Mouse (Mus musculus) forebrain, embryonic 14.5 days (tissue): ENCODE results near the gene Lrtm2. TPM values are rescaled to one million over a fixed set of nuclear protein-coding genes. Genes with fewer than 3 reads are reported as not detected.

ENCODE experiments used
- ATAC-seq: fragments of 200-750 bp; cut with Nextera tagmentation; 2 replicates; pipeline ENCODE4 v1.8.0; 2017; ENCODE audit warnings: mild to moderate bottlenecking, moderate library complexity
- DNase-seq: peaks from one replicate; pipeline ENCODE4 v3.0.0-alpha.2; 2015; ENCODE audit warnings: low spot score
- H3K27ac ChIP-seq: fragments of 300-500 bp; sonication (generic); 2 replicates; pipeline ENCODE4 v1.5.1; 2014; ENCODE audit warnings: low read depth, mild to moderate bottlenecking, control low read depth, low read length, moderate library complexity
- H3K27me3 ChIP-seq: fragments of 300-500 bp; sonication (generic); replicated peaks from 2 replicates; pipeline ENCODE4 v1.6.1; 2014; ENCODE audit warnings: low read length, control low read depth, mixed read lengths; ENCODE audit not compliant: control insufficient read depth, insufficient read depth
- H3K36me3 ChIP-seq: fragments of 300-500 bp; sonication (generic); 2 replicates; pipeline ENCODE4 v1.6.1; 2014; ENCODE audit warnings: low read length, control low read depth; ENCODE audit not compliant: control insufficient read depth, insufficient read depth
- H3K4me1 ChIP-seq: fragments of 300-500 bp; sonication (generic); 2 replicates; pipeline ENCODE4 v1.6.1; 2014; ENCODE audit warnings: antibody characterized with exemption, low read length, control low read depth; ENCODE audit not compliant: control insufficient read depth, insufficient read depth
- H3K4me2 ChIP-seq: fragments of 300-500 bp; sonication (generic); 2 replicates; pipeline ENCODE4 v1.6.1; 2014; ENCODE audit warnings: mild to moderate bottlenecking, control low read depth, low read length
- H3K4me3 ChIP-seq: fragments of 300-500 bp; sonication (generic); 2 replicates; pipeline ENCODE4 v1.5.1; 2014; ENCODE audit warnings: low read depth, low read length, control low read depth
- H3K9ac ChIP-seq: fragments of 300-500 bp; sonication (generic); 2 replicates; pipeline ENCODE4 v1.6.1; 2014; ENCODE audit warnings: mild to moderate bottlenecking, low read length, control low read depth, moderate library complexity
- H3K9me3 ChIP-seq: fragments of 300-500 bp; sonication (generic); replicated peaks from 2 replicates; pipeline ENCODE4 v1.6.1; 2016; ENCODE audit warnings: low read length, control low read depth, mixed read lengths; ENCODE audit not compliant: control insufficient read depth
- WGBS: fragments of 180-500 bp; shearing (Covaris S2); extraction: QIAGEN DNeasy Blood & Tissue Kit; methylation state at CpG from one replicate; pipeline ENCODE4 v1.1.7; 2014; 5-methylcytosine and 5-hydroxymethylcytosine counted together
- polyA plus RNA-seq: library from polyadenylated mRNA; unstranded; fragments of >200 nt; fragmentation: Nextera tagmentation; extraction: Ambion mirVana; gene quantifications from 2 replicates; pipeline ENCODE4 v1.2.1, GENCODE M21; 2014

The Lrtm2 gene
- polyA plus RNA-seq, 1 experiment from 2014 or later: 2.7 TPM

DNA sequence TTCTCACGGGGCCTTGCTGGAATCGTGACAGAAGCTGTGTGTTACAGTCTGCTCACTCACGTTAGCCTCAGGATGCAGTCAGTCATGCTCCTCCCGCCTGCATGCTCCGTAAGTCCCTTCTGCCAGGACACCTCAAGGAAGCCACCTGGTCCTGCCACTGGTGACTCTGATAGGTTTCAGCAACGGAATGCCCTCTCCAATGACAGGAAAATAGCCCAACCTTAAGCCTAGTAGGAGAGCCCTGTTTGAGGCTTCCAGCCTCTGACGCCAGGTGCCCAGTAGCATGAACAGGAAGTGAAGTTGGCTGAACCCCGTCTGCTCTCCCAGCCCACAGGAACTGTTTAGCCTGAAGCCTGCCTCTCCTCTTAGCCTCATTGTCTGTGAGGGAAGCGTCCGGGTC is 15.7 kb upstream of the Lrtm2 start:
- 75% methylated on average over 10 of the region's 10 CpGs for WGBS
- ATAC-seq: no peak
- no peak for DNase-seq
- Histone ChIP-seq H3K36me3 (no peaks in the 10 kb centered on the region), H3K4me1 (no peaks in the 10 kb centered on the region), H3K9me3 (no peaks in the 10 kb centered on the region), H3K27me3 (no peaks in the 10 kb centered on the region), H3K9ac (no peak overlapping the region), H3K4me3 (no peak overlapping the region), H3K27ac (no peak overlapping the region), H3K4me2 (no peak overlapping the region)

DNA sequence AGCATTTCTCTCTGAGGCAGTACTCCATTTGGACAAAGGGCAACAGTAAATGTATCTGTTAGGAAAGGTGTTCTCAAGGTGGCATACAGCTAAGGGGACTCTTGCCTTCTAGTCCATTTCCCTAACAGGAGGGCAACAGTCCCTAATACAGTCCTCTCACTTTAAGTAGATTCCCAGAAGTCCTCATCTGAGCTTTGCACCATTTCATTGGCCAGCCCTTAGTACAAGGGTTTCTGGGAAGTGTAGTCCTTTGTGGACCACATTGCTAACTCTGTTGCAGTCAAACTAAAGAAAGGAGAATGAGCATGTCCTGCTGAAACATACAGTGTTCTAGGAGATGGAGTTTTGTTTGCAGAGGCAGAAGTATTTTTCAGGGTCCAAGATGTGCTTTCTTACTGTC is 10.8 kb upstream of the Lrtm2 start:
- H3K27ac ChIP-seq: no peak overlapping the region
- no peak overlapping the region for H3K9ac ChIP-seq
- no peak overlapping the region for H3K4me3 ChIP-seq
- H3K36me3 ChIP-seq: no peaks in the 10 kb centered on the region
- H3K4me1 ChIP-seq: no peaks in the 10 kb centered on the region
- no peaks in the 10 kb centered on the region for H3K9me3 ChIP-seq
- no peaks in the 10 kb centered on the region for H3K27me3 ChIP-seq
- DNase-seq (peak; percentile 84), ATAC-seq (peak; percentile 95)
- no peak overlapping the region for H3K4me2 ChIP-seq

GRCm38 (mm10) chr6:119338121-119338912 is 7.8 kb upstream of the Lrtm2 start:
- DNase-seq (no peak), ATAC-seq (no peak)
- Histone ChIP-seq H3K27me3 (no peaks in the 10 kb centered on the region), H3K36me3 (no peaks in the 10 kb centered on the region), H3K4me2 (no peak overlapping the region), H3K4me1 (no peaks in the 10 kb centered on the region), H3K9ac (no peak overlapping the region), H3K9me3 (no peaks in the 10 kb centered on the region), H3K4me3 (no peak overlapping the region), H3K27ac (no peak overlapping the region)
- 29% methylated on average over 10 of the region's 11 CpGs for WGBS

DNA sequence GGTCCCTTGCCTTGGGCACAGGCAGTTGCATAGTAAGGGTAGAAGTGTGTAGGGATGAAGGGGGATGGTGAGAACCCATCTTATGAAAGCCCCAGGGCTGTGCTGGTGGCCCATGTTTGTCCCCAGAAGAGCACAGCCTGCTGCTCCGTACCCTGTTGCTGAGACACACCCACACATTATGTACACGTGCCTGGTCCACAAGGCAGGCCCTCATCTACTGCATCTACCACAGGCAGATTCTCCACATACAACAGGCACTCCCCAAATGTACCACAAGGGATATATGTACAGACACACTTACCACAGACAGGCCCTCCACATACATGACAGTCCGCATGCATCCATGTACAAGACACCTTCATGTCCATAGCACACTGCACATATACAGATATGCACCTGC is 6.7 kb upstream of the Lrtm2 start:
- no peaks in the 10 kb centered on the region for H3K9me3 ChIP-seq
- H3K4me3 ChIP-seq: no peak overlapping the region
- ATAC-seq: no peak
- H3K9ac ChIP-seq: no peak overlapping the region
- no peaks in the 10 kb centered on the region for H3K36me3 ChIP-seq
- H3K27me3 ChIP-seq: no peaks in the 10 kb centered on the region
- 70% methylated on average over 3 of the region's 3 CpGs for WGBS
- no peak overlapping the region for H3K27ac ChIP-seq
- no peak overlapping the region for H3K4me2 ChIP-seq
- DNase-seq: no peak
- H3K4me1 ChIP-seq: no peaks in the 10 kb centered on the region

DNA sequence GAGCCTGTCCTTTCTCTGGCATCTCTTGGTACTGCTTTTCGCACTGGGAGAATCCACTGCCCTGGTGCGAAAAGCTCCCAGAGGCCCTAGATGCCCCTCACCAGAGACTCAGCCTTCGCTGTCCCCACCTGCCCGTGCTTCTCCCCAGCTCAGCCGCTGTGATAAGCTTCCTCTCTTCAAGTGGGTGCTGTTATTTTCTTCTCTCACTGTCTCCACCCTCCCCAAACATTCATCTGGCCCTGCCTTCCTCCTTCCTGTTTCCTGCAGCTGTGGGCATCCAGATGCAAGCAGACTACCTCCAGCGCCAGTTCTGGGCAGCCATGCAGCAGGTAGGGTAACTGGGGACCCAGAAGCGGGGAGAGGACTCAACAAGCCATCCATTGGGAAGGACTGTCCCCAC is 5.6 kb upstream of the Lrtm2 start:
- Histone ChIP-seq H3K27me3 (peaks cover 5% of the 10 kb centered on the region), H3K4me2 (no peak overlapping the region), H3K9me3 (no peaks in the 10 kb centered on the region), H3K4me3 (no peak overlapping the region), H3K36me3 (no peaks in the 10 kb centered on the region), H3K9ac (no peak overlapping the region), H3K27ac (no peak overlapping the region), H3K4me1 (0 out of 2 replicates have a peak, but pooled peaks cover under 1% of the 10 kb centered on the region)
- ATAC-seq: no peak
- 89% methylated on average over 7 of the region's 7 CpGs for WGBS
- no peak for DNase-seq

- Histone ChIP-seq H3K4me1 (peaks cover 15% of the 10 kb centered on the region), H3K36me3 (no peaks in the 10 kb centered on the region), H3K4me3 (no peak overlapping the region), H3K27ac (no peak overlapping the region), H3K4me2 (no peak overlapping the region), H3K27me3 (peaks cover 17% of the 10 kb centered on the region), H3K9ac (no peak overlapping the region), H3K9me3 (no peaks in the 10 kb centered on the region)
- no peak for ATAC-seq
- DNase-seq: no peak
- WGBS: 55% methylated on average over 3 of the region's 3 CpGs
Observed at GRCm38 (mm10) chr6:119333831-119334230, 3.3 kb upstream of the Lrtm2 start.

- Histone ChIP-seq H3K9me3 (no peaks in the 10 kb centered on the region), H3K27me3 (peaks cover 17% of the 10 kb centered on the region), H3K27ac (no peak overlapping the region), H3K9ac (no peak overlapping the region), H3K36me3 (no peaks in the 10 kb centered on the region), H3K4me2 (no peak overlapping the region), H3K4me1 (peaks cover 20% of the 10 kb centered on the region), H3K4me3 (no peak overlapping the region)
- DNase-seq: no peak
- WGBS: 37% methylated on average over 3 of the region's 3 CpGs
- ATAC-seq: no peak
Observed at GRCm38 (mm10) chr6:119333202-119333601, 2.6 kb upstream of the Lrtm2 start.

DNA sequence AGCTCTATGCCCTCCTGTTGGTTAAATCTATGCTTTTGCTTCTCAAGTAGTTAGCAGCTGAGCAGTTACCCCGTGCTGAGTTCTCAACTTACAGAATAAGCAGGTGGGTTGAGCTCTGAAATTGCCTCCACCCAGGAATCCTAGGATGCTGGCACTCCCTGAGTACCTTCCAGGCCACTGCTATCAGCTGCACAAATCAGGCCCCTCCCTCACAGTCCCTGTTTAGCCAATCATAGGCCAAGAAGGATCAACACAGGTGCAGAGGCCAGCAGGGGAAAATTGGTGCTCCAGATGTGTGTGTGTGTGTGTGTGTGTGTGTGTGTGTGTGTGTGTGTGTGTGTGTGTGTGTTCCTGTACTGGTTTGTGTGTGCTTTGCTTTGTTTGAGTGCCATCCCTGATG is 1.5 kb upstream of the Lrtm2 start:
- Histone ChIP-seq H3K4me1 (peaks cover 21% of the 10 kb centered on the region), H3K27ac (no peak overlapping the region), H3K9me3 (no peaks in the 10 kb centered on the region), H3K4me2 (no peak overlapping the region), H3K27me3 (peaks cover 17% of the 10 kb centered on the region), H3K4me3 (no peak overlapping the region), H3K9ac (no peak overlapping the region), H3K36me3 (no peaks in the 10 kb centered on the region)
- 13% methylated on average over 1 of the region's 1 CpGs for WGBS
- ATAC-seq: no peak
- no peak for DNase-seq

- peak overlapping the region; percentile 61 for H3K9ac ChIP-seq
- WGBS: 10% methylated on average over 6 of the region's 6 CpGs
- H3K4me2 ChIP-seq: peak overlapping the region; percentile 79
- no peaks in the 10 kb centered on the region for H3K9me3 ChIP-seq
- ATAC-seq (peak; percentile 14; the same call in 1 of the 2 replicates), DNase-seq (no peak)
- 0 out of 2 replicates have a peak overlapping the region, but pooled peaks have one; percentile 1 for H3K27ac ChIP-seq
- peaks cover 17% of the 10 kb centered on the region for H3K27me3 ChIP-seq
- H3K4me1 ChIP-seq: peaks cover 21% of the 10 kb centered on the region
- peak overlapping the region; percentile 41 for H3K4me3 ChIP-seq
- no peaks in the 10 kb centered on the region for H3K36me3 ChIP-seq
Observed at GRCm38 (mm10) chr6:119329936-119330335, 630 bp downstream of the Lrtm2 start.
